Mouse (Mus musculus) heart, embryonic 11.5 days (tissue): ENCODE measurements at regions not wholly inside any gene's neighbourhood (a gene's known extent, or its start where the extent isn't known, plus 50 kb on each side); places are given as distances from the start of the nearest gene placed in this dataset.

Source experiments
- ATAC-seq: fragments of 200-750 bp; cut with Nextera tagmentation; replicated peaks from 2 replicates; pipeline ENCODE4 v1.8.0; 2017; ENCODE audit warnings: moderate library complexity; ENCODE audit not compliant: insufficient number of reproducible peaks, low FRiP score, low TSS enrichment
- H3K27ac ChIP-seq: fragments of 300-500 bp; sonication (generic); 2 replicates; pipeline ENCODE4 v1.5.1; 2014; ENCODE audit warnings: mild to moderate bottlenecking, low read depth, low read length
- H3K27me3 ChIP-seq: fragments of 300-500 bp; sonication (generic); 2 replicates; pipeline ENCODE4 v1.6.1; 2014; ENCODE audit warnings: mild to moderate bottlenecking, low read length, mixed read lengths; ENCODE audit not compliant: control insufficient read depth, insufficient read depth
- H3K36me3 ChIP-seq: fragments of 300-500 bp; sonication (generic); 2 replicates; pipeline ENCODE4 v1.6.1; 2014; ENCODE audit warnings: mild to moderate bottlenecking, low read length, moderate library complexity, mixed read lengths; ENCODE audit not compliant: control insufficient read depth, insufficient read depth
- H3K4me1 ChIP-seq: fragments of 300-500 bp; sonication (generic); 2 replicates; pipeline ENCODE4 v1.6.1; 2014; ENCODE audit warnings: low read length; ENCODE audit not compliant: control insufficient read depth, insufficient read depth
- H3K4me2 ChIP-seq: fragments of 300-500 bp; sonication (generic); 2 replicates; pipeline ENCODE4 v1.6.1; 2014; ENCODE audit warnings: mild to moderate bottlenecking, moderate library complexity
- H3K4me3 ChIP-seq: fragments of 300-500 bp; sonication (generic); 2 replicates; pipeline ENCODE4 v1.5.1; 2014; ENCODE audit warnings: low read depth, low read length
- H3K9ac ChIP-seq: fragments of 300-500 bp; sonication (generic); 2 replicates; pipeline ENCODE4 v1.6.1; 2014; ENCODE audit warnings: mild to moderate bottlenecking, low read depth, low read length, moderate library complexity
- H3K9me3 ChIP-seq: fragments of 300-500 bp; sonication (generic); replicated peaks from 2 replicates; pipeline ENCODE4 v1.6.1; 2016; ENCODE audit warnings: low read length; ENCODE audit not compliant: control insufficient read depth
- WGBS: fragments of 180-500 bp; shearing (Covaris S2); extraction: QIAGEN DNeasy Blood & Tissue Kit; methylation state at CpG from one replicate; pipeline ENCODE4 v1.1.7; 2014; ENCODE audit not compliant: insufficient replicate concordance; 5-methylcytosine and 5-hydroxymethylcytosine counted together

DNA sequence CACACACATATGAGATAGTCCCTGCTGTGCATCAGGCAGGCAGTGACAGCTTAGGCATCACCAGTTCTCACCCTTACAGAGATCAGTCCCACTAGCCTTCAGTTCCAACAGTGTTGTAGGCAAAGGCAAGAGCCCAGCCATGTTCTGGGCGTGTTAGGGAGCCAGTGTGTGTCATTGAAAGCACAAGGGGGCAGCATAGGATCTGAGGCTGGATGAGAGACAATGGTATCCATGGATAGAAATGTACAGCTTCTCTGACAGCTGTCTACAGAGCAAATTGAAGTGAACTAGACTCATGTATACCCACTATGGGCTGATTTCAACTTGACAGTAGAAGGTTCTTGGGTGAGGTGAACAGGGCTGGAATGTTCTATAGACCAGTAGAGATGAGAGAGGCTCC lies 259.9 kb downstream of the Prdm2 start:
- Histone ChIP-seq H3K9me3 (no peaks in the 10 kb centered on the region), H3K27me3 (no peaks in the 10 kb centered on the region), H3K36me3 (no peaks in the 10 kb centered on the region), H3K27ac (no peak overlapping the region), H3K9ac (no peak overlapping the region), H3K4me2 (no peak overlapping the region), H3K4me3 (no peak overlapping the region), H3K4me1 (no peaks in the 10 kb centered on the region)
- no peak for ATAC-seq
- 36% methylated on average over 1 of the region's 1 CpGs for WGBS

DNA sequence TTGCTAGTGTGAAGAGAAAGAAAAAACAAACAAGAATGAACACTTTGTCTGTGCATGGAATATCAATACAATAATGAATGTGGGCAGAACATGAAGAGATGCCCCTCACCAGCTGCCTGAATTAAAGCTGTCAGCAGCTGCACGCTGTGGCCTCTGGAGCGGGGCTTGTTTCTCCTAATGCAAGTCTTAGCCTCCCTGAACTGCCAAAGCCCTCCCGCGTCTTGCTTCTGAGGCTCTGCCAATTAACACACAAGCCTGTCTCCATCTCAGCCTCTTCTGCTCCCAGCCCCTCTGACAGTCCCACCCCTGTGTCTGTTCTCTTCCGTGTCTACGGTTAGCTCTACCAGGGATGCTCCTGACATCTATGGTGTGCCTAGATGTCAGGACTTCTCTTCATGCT lies 265.1 kb downstream of the Prdm2 start:
- ATAC-seq: no peak
- Histone ChIP-seq H3K4me3 (no peak overlapping the region), H3K36me3 (no peaks in the 10 kb centered on the region), H3K4me1 (no peaks in the 10 kb centered on the region), H3K9ac (no peak overlapping the region), H3K27me3 (no peaks in the 10 kb centered on the region), H3K4me2 (no peak overlapping the region), H3K9me3 (no peaks in the 10 kb centered on the region), H3K27ac (no peak overlapping the region)
- 72% methylated on average over 6 of the region's 6 CpGs for WGBS

DNA sequence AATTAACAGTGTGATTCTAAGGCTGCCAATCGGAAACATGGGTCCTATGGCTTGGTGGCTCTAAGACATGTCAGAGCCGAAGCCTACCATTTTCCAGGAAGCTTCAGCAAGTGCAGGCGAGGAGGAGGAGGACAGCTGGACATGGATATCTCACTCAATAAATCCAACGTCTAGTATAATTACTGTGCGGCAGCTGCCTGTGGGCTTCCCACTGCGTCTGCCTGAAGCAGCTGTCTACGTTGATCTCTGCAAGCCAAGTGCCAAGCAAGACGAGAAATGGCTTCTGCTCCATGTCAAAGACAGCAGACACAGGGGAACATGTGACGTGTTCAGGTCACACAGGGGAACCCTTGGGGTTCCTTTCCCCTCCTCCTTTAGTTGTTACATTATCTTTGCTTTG lies 279.2 kb downstream of the Prdm2 start:
- WGBS: 74% methylated on average over 9 of the region's 9 CpGs
- Histone ChIP-seq H3K4me2 (no peak overlapping the region), H3K36me3 (no peaks in the 10 kb centered on the region), H3K27ac (no peak overlapping the region), H3K4me1 (no peaks in the 10 kb centered on the region), H3K9me3 (no peaks in the 10 kb centered on the region), H3K4me3 (no peak overlapping the region), H3K27me3 (no peaks in the 10 kb centered on the region), H3K9ac (no peak overlapping the region)
- ATAC-seq: no peak

DNA sequence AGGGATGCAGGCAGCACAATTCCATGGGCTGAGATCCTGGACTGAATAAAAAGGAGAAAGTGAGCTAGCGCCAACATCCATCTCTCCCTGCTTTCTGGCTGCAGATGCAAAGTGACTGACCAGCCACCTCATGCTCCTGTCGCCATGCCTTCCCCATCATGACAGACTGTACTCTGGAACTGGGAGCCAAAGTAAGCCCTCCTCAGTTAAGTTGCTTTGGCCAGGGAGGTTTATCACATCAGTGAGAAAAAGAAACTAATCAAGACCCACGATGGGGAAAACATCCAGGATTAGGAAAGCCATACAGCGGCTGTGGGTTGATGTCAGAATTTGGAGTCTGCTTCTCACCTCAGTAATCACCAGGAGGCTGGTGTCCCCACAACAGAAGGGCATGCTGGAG lies 283.6 kb downstream of the Prdm2 start:
- WGBS: 80% methylated on average over 4 of the region's 4 CpGs
- Histone ChIP-seq H3K4me3 (no peak overlapping the region), H3K4me1 (no peaks in the 10 kb centered on the region), H3K27me3 (no peaks in the 10 kb centered on the region), H3K27ac (no peak overlapping the region), H3K36me3 (no peaks in the 10 kb centered on the region), H3K9me3 (no peaks in the 10 kb centered on the region), H3K4me2 (no peak overlapping the region), H3K9ac (no peak overlapping the region)
- ATAC-seq: no peak

DNA sequence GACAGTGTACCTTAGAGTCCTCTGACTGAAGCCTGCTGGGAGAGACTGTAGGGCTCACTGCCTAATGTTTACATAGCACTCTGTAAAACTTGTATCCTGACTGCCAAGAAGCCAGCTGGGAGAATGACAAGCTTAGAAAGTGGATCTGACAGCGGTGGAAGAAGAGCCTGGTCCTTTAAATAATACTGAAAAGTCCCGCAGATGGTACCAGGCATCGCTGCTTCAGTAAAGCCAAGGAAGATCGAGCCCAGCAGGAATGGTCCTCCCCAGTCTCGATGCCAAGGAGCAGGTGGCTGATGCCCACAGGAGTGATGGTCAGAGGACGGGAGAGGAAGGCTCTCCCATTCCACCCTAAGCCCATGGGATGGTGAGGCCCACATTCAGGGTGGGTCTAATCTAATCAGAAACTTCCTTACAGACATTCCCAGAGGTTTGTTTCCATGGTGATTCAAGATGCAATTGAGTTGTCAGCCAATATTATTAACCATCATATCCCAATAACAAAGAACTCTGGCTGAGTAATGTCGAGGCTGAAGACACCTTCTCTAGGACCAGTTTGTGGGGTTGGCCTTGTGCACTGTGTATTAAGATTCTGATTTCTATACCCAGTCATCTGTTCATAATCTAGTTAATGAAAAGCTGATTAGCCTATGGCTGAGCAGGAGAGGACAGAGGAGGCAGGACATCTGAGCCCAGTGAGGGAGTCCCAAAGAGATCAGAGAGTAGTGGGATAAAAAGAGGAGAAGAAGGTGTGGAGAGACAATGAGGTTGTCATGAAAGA lies 285.3 kb downstream of the Prdm2 start:
- Histone ChIP-seq H3K36me3 (no peaks in the 10 kb centered on the region), H3K4me2 (no peak overlapping the region), H3K9me3 (no peaks in the 10 kb centered on the region), H3K4me1 (no peaks in the 10 kb centered on the region), H3K27ac (no peak overlapping the region), H3K4me3 (no peak overlapping the region), H3K27me3 (no peaks in the 10 kb centered on the region; the same call in 1 of the 2 replicates), H3K9ac (no peak overlapping the region)
- ATAC-seq: no peak
- WGBS: 74% methylated on average over 7 of the region's 7 CpGs

DNA sequence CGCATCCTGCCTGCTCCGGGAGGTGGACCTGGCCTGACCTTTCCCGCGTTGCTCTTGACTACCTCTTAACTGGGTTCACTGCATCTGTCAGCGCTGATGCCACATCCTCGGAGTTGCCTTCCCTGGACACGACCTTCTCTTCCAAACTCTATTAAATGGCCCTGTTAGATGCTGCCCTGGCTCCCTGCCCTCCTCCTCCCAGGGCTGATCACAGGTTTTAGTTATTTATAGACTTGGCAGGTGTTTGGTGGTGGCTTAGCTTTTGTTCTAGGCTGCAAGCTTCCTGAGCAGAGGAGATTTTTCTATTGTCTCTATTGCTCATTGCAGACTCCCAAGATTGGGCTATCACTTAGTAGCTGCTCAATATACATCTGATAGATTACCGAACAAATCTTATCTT lies 287.7 kb downstream of the Prdm2 start:
- Histone ChIP-seq H3K9ac (no peak overlapping the region), H3K4me1 (no peaks in the 10 kb centered on the region), H3K27me3 (no peaks in the 10 kb centered on the region; the same call in 1 of the 2 replicates), H3K36me3 (no peaks in the 10 kb centered on the region), H3K9me3 (no peaks in the 10 kb centered on the region), H3K4me2 (no peak overlapping the region), H3K27ac (no peak overlapping the region), H3K4me3 (no peak overlapping the region)
- ATAC-seq: no peak
- 73% methylated on average over 8 of the region's 8 CpGs for WGBS

DNA sequence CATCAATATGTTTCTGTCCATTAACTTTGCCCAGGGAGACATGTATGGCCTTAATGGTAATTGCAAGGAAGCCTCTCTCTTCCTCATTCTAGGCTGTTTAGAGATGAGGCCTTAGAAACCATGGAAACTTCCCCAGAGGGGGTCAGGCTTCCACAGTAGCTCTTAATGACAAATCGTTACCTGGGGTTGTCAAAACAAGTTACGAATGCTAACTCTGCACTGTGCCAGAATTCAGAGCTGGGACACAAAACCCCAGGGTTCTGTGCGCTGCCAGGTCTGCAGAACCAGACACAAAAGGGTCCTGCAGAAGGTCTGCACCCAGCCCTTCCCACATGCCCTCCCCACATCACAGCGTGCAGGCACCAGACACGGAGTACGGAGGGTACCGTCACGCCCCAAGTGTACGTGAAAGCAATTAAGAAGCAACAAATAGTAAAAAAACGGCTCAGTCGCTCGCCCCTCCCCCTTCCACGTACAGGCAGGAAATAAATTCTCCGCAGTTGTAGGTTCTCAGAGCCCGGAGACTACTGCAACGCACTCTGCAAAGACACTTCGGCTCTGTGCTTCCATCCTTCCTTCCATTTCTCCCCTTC lies 303.3 kb downstream of the Prdm2 start:
- Histone ChIP-seq H3K9me3 (no peaks in the 10 kb centered on the region), H3K4me3 (no peak overlapping the region), H3K27me3 (no peaks in the 10 kb centered on the region), H3K27ac (no peak overlapping the region), H3K4me2 (0 out of 2 replicates have a peak overlapping the region, but pooled peaks have one; percentile 5), H3K36me3 (no peaks in the 10 kb centered on the region), H3K9ac (no peak overlapping the region), H3K4me1 (no peaks in the 10 kb centered on the region)
- no peak for ATAC-seq
- 67% methylated on average over 17 of the region's 17 CpGs for WGBS

DNA sequence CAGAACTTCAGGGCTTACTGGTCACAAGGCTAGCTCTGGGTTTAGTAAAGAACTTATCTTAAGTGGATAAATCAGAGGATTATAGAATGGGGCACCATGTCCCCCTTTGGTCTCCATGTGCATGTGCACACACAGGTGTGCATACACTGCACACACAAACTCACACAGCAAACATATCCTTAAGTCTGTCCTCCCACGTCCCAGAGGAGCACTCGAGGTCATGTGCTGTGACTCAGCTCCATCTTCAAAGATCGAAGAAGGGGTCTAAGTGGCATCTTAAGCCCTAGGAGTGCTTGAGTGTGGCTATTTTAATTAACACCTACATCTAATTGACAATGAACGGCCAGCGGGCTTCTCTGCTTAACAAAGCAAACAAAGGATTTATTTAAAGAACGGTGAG lies 304.0 kb downstream of the Prdm2 start:
- 58% methylated on average over 6 of the region's 6 CpGs for WGBS

More for the DNA sequence above, 304.0 kb downstream of the Prdm2 start:
- no peak overlapping the region for H3K4me2 ChIP-seq
- H3K9me3 ChIP-seq: no peaks in the 10 kb centered on the region
- H3K27ac ChIP-seq: no peak overlapping the region
- no peaks in the 10 kb centered on the region for H3K36me3 ChIP-seq
- no peak for ATAC-seq
- H3K9ac ChIP-seq: no peak overlapping the region
- H3K4me1 ChIP-seq: no peaks in the 10 kb centered on the region
- H3K4me3 ChIP-seq: no peak overlapping the region
- H3K27me3 ChIP-seq: no peaks in the 10 kb centered on the region
